Mouse (Mus musculus) brown adipose tissue, adult 24 weeks (tissue): ENCODE results near the gene Stk38. TPM values are rescaled to one million over a fixed set of nuclear protein-coding genes. Genes with fewer than 3 reads are reported as not detected.

Experiments used
- H3K27ac ChIP-seq: fragments of 200-500 bp; replicated peaks from 2 replicates; pipeline ENCODE4 v1.5.1; 2012; ENCODE audit warnings: low read depth, mild to moderate bottlenecking, low read length
- H3K4me1 ChIP-seq: fragments of 200-500 bp; 2 replicates; pipeline ENCODE4 v1.6.1; 2012; ENCODE audit warnings: low read length, mixed read lengths; ENCODE audit not compliant: control insufficient read depth, insufficient read depth, insufficient read length
- H3K4me3 ChIP-seq: fragments of 200-500 bp; 2 replicates; pipeline ENCODE4 v1.5.1; 2012; ENCODE audit warnings: low read depth, mild to moderate bottlenecking, low read length, moderate library complexity; ENCODE audit not compliant: insufficient read depth
- polyA plus RNA-seq: library from polyadenylated mRNA; stranded (reverse); fragments of >200 nt; gene quantifications from 2 replicates; pipeline ENCODE4 v1.2.4, GENCODE M21; 2012; ENCODE audit not compliant: missing spikeins, insufficient read depth, insufficient read length

The Stk38 gene
- polyA plus RNA-seq: 47.3 and 49.3 TPM in 2 replicates

- Histone ChIP-seq H3K27ac (peak within 1 kb of the TSS; percentile 92), H3K4me1 (peaks cover 19% of the 10 kb centered on the region), H3K4me3 (peak within 1 kb of the TSS; percentile 77)
These were observed at the start of gene Stk38 for GRCm38 (mm10) chr17:29007641-29008325. Gene Stk38, minus strand, starts transcription at chr17:29007995.

GRCm38 (mm10) chr17:29057361-29057890 lies 49.6 kb upstream of the Stk38 start:
- Histone ChIP-seq H3K4me3 (no peak overlapping the region), H3K4me1 (peaks cover 23% of the 10 kb centered on the region), H3K27ac (no peak overlapping the region)

- Histone ChIP-seq H3K27ac (no peak overlapping the region), H3K4me3 (no peak overlapping the region), H3K4me1 (peaks cover 22% of the 10 kb centered on the region)
These were observed 48.9 kb upstream of the Stk38 start for GRCm38 (mm10) chr17:29056699-29057151.

GRCm38 (mm10) chr17:29056207-29056606 lies 48.4 kb upstream of the Stk38 start:
- H3K4me1 ChIP-seq: peaks cover 22% of the 10 kb centered on the region
- H3K27ac ChIP-seq: no peak overlapping the region
- no peak overlapping the region for H3K4me3 ChIP-seq

- H3K4me1 ChIP-seq: peaks cover 20% of the 10 kb centered on the region
- no peak overlapping the region for H3K27ac ChIP-seq
- H3K4me3 ChIP-seq: no peak overlapping the region
These were observed 47.8 kb upstream of the Stk38 start for GRCm38 (mm10) chr17:29055586-29055985.

- Histone ChIP-seq H3K4me1 (peaks cover 20% of the 10 kb centered on the region), H3K4me3 (no peak overlapping the region), H3K27ac (peak overlapping the region; percentile 45; the same call in 1 of the 2 replicates)
These were observed 46.6 kb upstream of the Stk38 start for GRCm38 (mm10) chr17:29054429-29054828.

- Histone ChIP-seq H3K4me1 (peaks cover 20% of the 10 kb centered on the region), H3K27ac (peak overlapping the region; percentile 45), H3K4me3 (no peak overlapping the region)
These were observed 46.0 kb upstream of the Stk38 start for GRCm38 (mm10) chr17:29053841-29054240.

GRCm38 (mm10) chr17:29053067-29053466 lies 45.3 kb upstream of the Stk38 start:
- Histone ChIP-seq H3K4me3 (no peak overlapping the region), H3K4me1 (peaks cover 12% of the 10 kb centered on the region), H3K27ac (no peak overlapping the region)

GRCm38 (mm10) chr17:29050791-29051190 lies 43.0 kb upstream of the Stk38 start:
- H3K4me3 ChIP-seq: no peak overlapping the region
- no peak overlapping the region for H3K27ac ChIP-seq
- H3K4me1 ChIP-seq: peaks cover 16% of the 10 kb centered on the region

GRCm38 (mm10) chr17:29049923-29050322 lies 42.1 kb upstream of the Stk38 start:
- Histone ChIP-seq H3K27ac (no peak overlapping the region), H3K4me1 (peaks cover 20% of the 10 kb centered on the region), H3K4me3 (no peak overlapping the region)

- Histone ChIP-seq H3K27ac (no peak overlapping the region), H3K4me3 (no peak overlapping the region), H3K4me1 (peaks cover 19% of the 10 kb centered on the region)
These were observed 41.7 kb upstream of the Stk38 start for GRCm38 (mm10) chr17:29049508-29049889.

GRCm38 (mm10) chr17:29048748-29049507 lies 41.1 kb upstream of the Stk38 start:
- no peak overlapping the region for H3K4me3 ChIP-seq
- peaks cover 15% of the 10 kb centered on the region for H3K4me1 ChIP-seq
- H3K27ac ChIP-seq: no peak overlapping the region

- no peak overlapping the region for H3K27ac ChIP-seq
- H3K4me3 ChIP-seq: no peak overlapping the region
- peaks cover 9% of the 10 kb centered on the region for H3K4me1 ChIP-seq
These were observed 40.1 kb upstream of the Stk38 start for GRCm38 (mm10) chr17:29047697-29048514.

GRCm38 (mm10) chr17:29046863-29047262 lies 39.1 kb upstream of the Stk38 start:
- Histone ChIP-seq H3K4me3 (no peak overlapping the region), H3K4me1 (peaks cover 8% of the 10 kb centered on the region), H3K27ac (no peak overlapping the region)
